Mouse (Mus musculus): ENCODE measurements around the gene Polr3h.

- TF ChIP-seq POLR2A (IDR thresholded peaks at IDR 0.05; ENCODE audit: low read depth, low read length) (no peak), CTCF (IDR thresholded peaks at IDR 0.05; ENCODE audit: extremely low read depth, insufficient read length, insufficient replicate concordance, low read depth, low read length) (no peak)
Observed at GRCm38 (mm10) chr15:81838554-81839235, 87.3 kb downstream of the Polr3h start.
